Mouse (Mus musculus) liver, embryonic 13.5 days (tissue): ENCODE data around the gene Kbtbd13. TPM values are rescaled to one million over a fixed set of nuclear protein-coding genes. Genes with fewer than 3 reads are reported as not detected.

ENCODE experiments used
- ATAC-seq: fragments of 200-750 bp; cut with Nextera tagmentation; 2 replicates; pipeline ENCODE4 v1.8.0; 2017; ENCODE audit warnings: low read depth, mild to moderate bottlenecking, moderate number of reproducible peaks, moderate library complexity
- DNase-seq: peaks from one replicate; pipeline ENCODE4 v3.0.0; 2022
- H3K27ac ChIP-seq: fragments of 300-500 bp; sonication (generic); 2 replicates; pipeline ENCODE4 v1.5.1; 2015; ENCODE audit warnings: moderate library complexity, mild to moderate bottlenecking, inconsistent platforms
- H3K27me3 ChIP-seq: fragments of 300-500 bp; sonication (generic); 2 replicates; pipeline ENCODE4 v1.6.1; 2015; ENCODE audit warnings: mild to moderate bottlenecking, inconsistent platforms
- H3K36me3 ChIP-seq: fragments of 300-500 bp; sonication (generic); 2 replicates; pipeline ENCODE4 v1.6.1; 2015; ENCODE audit warnings: mild to moderate bottlenecking, inconsistent platforms
- H3K4me1 ChIP-seq: fragments of 300-500 bp; sonication (generic); replicated peaks from 2 replicates; pipeline ENCODE4 v1.6.1; 2015; ENCODE audit warnings: inconsistent platforms
- H3K4me2 ChIP-seq: fragments of 300-500 bp; sonication (generic); 2 replicates; pipeline ENCODE4 v1.6.1; 2015; ENCODE audit warnings: inconsistent platforms, mild to moderate bottlenecking, moderate library complexity
- H3K4me3 ChIP-seq: fragments of 300-500 bp; sonication (generic); replicated peaks from 2 replicates; pipeline ENCODE4 v1.5.1; 2015; ENCODE audit warnings: mild to moderate bottlenecking, inconsistent platforms
- H3K9ac ChIP-seq: fragments of 300-500 bp; sonication (generic); 2 replicates; pipeline ENCODE4 v1.6.1; 2015; ENCODE audit warnings: mild to moderate bottlenecking, inconsistent platforms
- H3K9me3 ChIP-seq: fragments of 300-500 bp; sonication (generic); replicated peaks from 2 replicates; pipeline ENCODE4 v1.6.1; 2016; ENCODE audit warnings: inconsistent platforms
- WGBS: fragments of 180-500 bp; shearing (Covaris S2); methylation state at CpG from one replicate; pipeline ENCODE4 v1.1.7; 2015; ENCODE audit not compliant: insufficient replicate concordance; 5-methylcytosine and 5-hydroxymethylcytosine counted together
- polyA plus RNA-seq: library from polyadenylated mRNA; unstranded; fragments of >200 nt; fragmentation: Nextera tagmentation; extraction: Ambion mirVana; gene quantifications from 2 replicates; pipeline ENCODE4 v1.2.1, GENCODE M21; 2015

Kbtbd13 gene
- polyA plus RNA-seq = 0.03 and 0.16 TPM in 2 replicates

- ATAC-seq = no peak
- Histone ChIP-seq H3K4me1 (peaks cover 7% of the 10 kb centered on the region; the same call in 1 of the 2 replicates), H3K4me3 (peak within 1 kb of the TSS; percentile 41), H3K9ac (no peak within 1 kb of the TSS), H3K4me2 (peak within 1 kb of the TSS; percentile 54), H3K9me3 (no peaks in the 10 kb centered on the region), H3K27me3 (peaks cover 50% of the 10 kb centered on the region), H3K36me3 (no peaks in the 10 kb centered on the region), H3K27ac (no peak within 1 kb of the TSS)
- 34% methylated on average over 7 of the region's 8 CpGs for WGBS
- DNase-seq = no peak
These were observed at the start of gene Kbtbd13 for GRCm38 (mm10) chr9:65391613-65391964. Kbtbd13 (minus strand) TSS chr9:65391652.

GRCm38 (mm10) chr9:65435671-65436301 is 44.3 kb upstream of the Kbtbd13 start, which contains the start of gene Mtfmt:
Mtfmt (plus strand) TSS chr9:65435782.
- H3K4me2 ChIP-seq = peak within 1 kb of the TSS; percentile 83
- peak; percentile 91 for ATAC-seq
- H3K9me3 ChIP-seq = no peaks in the 10 kb centered on the region
- peak within 1 kb of the TSS; percentile 43; the same call in 1 of the 2 replicates for H3K27ac ChIP-seq
- peaks cover 15% of the 10 kb centered on the region for H3K36me3 ChIP-seq
- H3K4me1 ChIP-seq = peaks cover 16% of the 10 kb centered on the region
- DNase-seq = peak; percentile 92
- peak within 1 kb of the TSS; percentile 88 for H3K9ac ChIP-seq
- H3K4me3 ChIP-seq = peak within 1 kb of the TSS; percentile 98
- WGBS = under 1% methylated on average over 54 of the region's 54 CpGs
- peaks cover 4% of the 10 kb centered on the region for H3K27me3 ChIP-seq

GRCm38 (mm10) chr9:65435211-65435610 is 43.8 kb upstream of the Kbtbd13 start:
- H3K4me1 ChIP-seq = peaks cover 16% of the 10 kb centered on the region
- peaks cover 9% of the 10 kb centered on the region for H3K36me3 ChIP-seq
- 0 out of 2 replicates have a peak, but pooled peaks have one; percentile 7 for ATAC-seq
- no peak overlapping the region for H3K9ac ChIP-seq
- H3K9me3 ChIP-seq = no peaks in the 10 kb centered on the region
- H3K4me3 ChIP-seq = no peak overlapping the region
- DNase-seq = no peak
- WGBS = 66% methylated on average over 4 of the region's 4 CpGs
- H3K27ac ChIP-seq = no peak overlapping the region
- H3K27me3 ChIP-seq = peaks cover 4% of the 10 kb centered on the region
- H3K4me2 ChIP-seq = no peak overlapping the region

GRCm38 (mm10) chr9:65434140-65434539 is 42.7 kb upstream of the Kbtbd13 start:
- Histone ChIP-seq H3K27ac (no peak overlapping the region), H3K9me3 (no peaks in the 10 kb centered on the region), H3K9ac (no peak overlapping the region), H3K4me3 (no peak overlapping the region), H3K27me3 (peaks cover 4% of the 10 kb centered on the region), H3K4me2 (no peak overlapping the region), H3K4me1 (peaks cover 16% of the 10 kb centered on the region), H3K36me3 (peaks cover 8% of the 10 kb centered on the region)
- ATAC-seq (no peak), DNase-seq (peak; percentile 58)
- 49% methylated on average over 5 of the region's 5 CpGs for WGBS

GRCm38 (mm10) chr9:65432236-65432635 is 40.8 kb upstream of the Kbtbd13 start:
- Histone ChIP-seq H3K27ac (no peak overlapping the region), H3K4me3 (no peak overlapping the region), H3K4me1 (peaks cover 16% of the 10 kb centered on the region), H3K27me3 (peaks cover 4% of the 10 kb centered on the region), H3K9ac (no peak overlapping the region), H3K9me3 (no peaks in the 10 kb centered on the region), H3K4me2 (no peak overlapping the region), H3K36me3 (no peaks in the 10 kb centered on the region)
- WGBS = 3% methylated on average over 3 of the region's 3 CpGs
- ATAC-seq = no peak
- peak; percentile 57 for DNase-seq

GRCm38 (mm10) chr9:65430921-65431320 is 39.5 kb upstream of the Kbtbd13 start:
- no peak for ATAC-seq
- Histone ChIP-seq H3K9ac (no peak overlapping the region), H3K27me3 (peaks cover 4% of the 10 kb centered on the region), H3K36me3 (no peaks in the 10 kb centered on the region), H3K4me3 (no peak overlapping the region), H3K27ac (no peak overlapping the region), H3K4me1 (peaks cover 6% of the 10 kb centered on the region), H3K9me3 (no peaks in the 10 kb centered on the region), H3K4me2 (no peak overlapping the region)
- no peak for DNase-seq
- 73% methylated on average over 5 of the region's 5 CpGs for WGBS

GRCm38 (mm10) chr9:65430401-65430800 is 38.9 kb upstream of the Kbtbd13 start:
- H3K4me2 ChIP-seq = no peak overlapping the region
- H3K9me3 ChIP-seq = no peaks in the 10 kb centered on the region
- H3K27ac ChIP-seq = no peak overlapping the region
- H3K36me3 ChIP-seq = no peaks in the 10 kb centered on the region
- no peak overlapping the region for H3K9ac ChIP-seq
- DNase-seq (no peak), ATAC-seq (no peak)
- no peak overlapping the region for H3K4me3 ChIP-seq
- peaks cover 4% of the 10 kb centered on the region for H3K27me3 ChIP-seq
- peaks cover 6% of the 10 kb centered on the region for H3K4me1 ChIP-seq

GRCm38 (mm10) chr9:65428003-65428402 is 36.6 kb upstream of the Kbtbd13 start:
- H3K4me2 ChIP-seq = no peak overlapping the region
- no peaks in the 10 kb centered on the region for H3K9me3 ChIP-seq
- WGBS = 62% methylated on average over 5 of the region's 5 CpGs
- H3K27ac ChIP-seq = no peak overlapping the region
- no peak overlapping the region for H3K9ac ChIP-seq
- ATAC-seq (no peak), DNase-seq (no peak)
- H3K36me3 ChIP-seq = no peaks in the 10 kb centered on the region
- no peak overlapping the region for H3K4me3 ChIP-seq
- no peaks in the 10 kb centered on the region; the same call in 1 of the 2 replicates for H3K27me3 ChIP-seq
- H3K4me1 ChIP-seq = no peaks in the 10 kb centered on the region

GRCm38 (mm10) chr9:65427511-65427910 is 36.1 kb upstream of the Kbtbd13 start:
- Histone ChIP-seq H3K27me3 (no peaks in the 10 kb centered on the region), H3K4me3 (no peak overlapping the region), H3K4me1 (no peaks in the 10 kb centered on the region), H3K9ac (no peak overlapping the region), H3K9me3 (no peaks in the 10 kb centered on the region), H3K27ac (no peak overlapping the region), H3K36me3 (no peaks in the 10 kb centered on the region), H3K4me2 (no peak overlapping the region)
- DNase-seq (no peak), ATAC-seq (no peak)
- 57% methylated on average over 2 of the region's 2 CpGs for WGBS

GRCm38 (mm10) chr9:65424393-65424792 is 32.9 kb upstream of the Kbtbd13 start:
- Histone ChIP-seq H3K27me3 (no peaks in the 10 kb centered on the region), H3K4me3 (no peak overlapping the region), H3K9ac (no peak overlapping the region), H3K4me1 (no peaks in the 10 kb centered on the region), H3K4me2 (no peak overlapping the region), H3K9me3 (no peaks in the 10 kb centered on the region), H3K36me3 (no peaks in the 10 kb centered on the region), H3K27ac (no peak overlapping the region)
- DNase-seq = no peak
- no peak for ATAC-seq
- 16% methylated on average over 3 of the region's 3 CpGs for WGBS

GRCm38 (mm10) chr9:65422760-65423501 is 31.5 kb upstream of the Kbtbd13 start, which contains the start of gene Slc51b:
Slc51b (minus strand) TSS chr9:65422955.
- Histone ChIP-seq H3K27ac (no peak within 1 kb of the TSS), H3K27me3 (no peaks in the 10 kb centered on the region), H3K4me3 (no peak within 1 kb of the TSS), H3K4me2 (no peak within 1 kb of the TSS), H3K9me3 (no peaks in the 10 kb centered on the region), H3K36me3 (no peaks in the 10 kb centered on the region), H3K9ac (no peak within 1 kb of the TSS), H3K4me1 (no peaks in the 10 kb centered on the region)
- ATAC-seq (no peak), DNase-seq (no peak)
- WGBS = 69% methylated on average over 11 of the region's 11 CpGs
